Mouse (Mus musculus) spleen, postnatal 4 days (tissue): ENCODE measurements around the gene Rln1.

ENCODE experiments used
- DNase-seq, 2 experiments: peaks; one replicate each; pipeline ENCODE4 v3.0.0; 2022; ENCODE audit warnings: low spot score in 2 of 2

Gene Rln1

DNA sequence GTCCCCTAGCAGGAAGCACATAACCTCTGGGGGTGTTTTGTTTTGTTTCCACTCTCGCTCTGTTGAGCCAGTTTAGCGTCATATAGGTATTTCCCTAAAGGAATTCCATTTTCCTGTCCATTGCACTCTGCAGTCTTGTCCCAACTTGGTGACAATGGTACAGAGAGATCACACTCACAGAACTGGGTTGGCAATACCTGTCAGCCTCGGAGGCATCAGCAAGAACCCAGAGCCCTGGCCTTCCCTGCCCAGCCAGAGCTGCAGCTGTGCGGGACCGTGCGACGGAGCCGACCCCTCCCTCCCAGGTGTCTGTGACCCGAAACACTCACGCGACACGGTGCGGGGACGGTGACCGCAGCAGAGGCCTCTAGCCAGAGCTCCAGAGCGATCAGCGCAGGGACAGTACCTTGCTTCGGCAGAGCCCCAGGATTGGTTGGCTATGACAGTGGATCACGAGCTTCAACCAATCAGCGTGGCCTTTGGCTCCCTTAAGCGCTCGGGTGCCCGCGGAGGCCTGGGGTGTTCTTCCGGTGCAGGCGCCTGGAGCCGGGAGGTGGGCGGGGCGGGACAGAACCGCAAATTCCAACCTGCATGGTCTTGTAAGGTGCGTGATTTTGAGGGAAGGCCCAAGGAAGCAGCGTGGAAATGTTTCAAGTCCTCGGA is 27.1 kb upstream of the Rln1 start:
- DNase-seq: peak; percentile 87 to 92

DNA sequence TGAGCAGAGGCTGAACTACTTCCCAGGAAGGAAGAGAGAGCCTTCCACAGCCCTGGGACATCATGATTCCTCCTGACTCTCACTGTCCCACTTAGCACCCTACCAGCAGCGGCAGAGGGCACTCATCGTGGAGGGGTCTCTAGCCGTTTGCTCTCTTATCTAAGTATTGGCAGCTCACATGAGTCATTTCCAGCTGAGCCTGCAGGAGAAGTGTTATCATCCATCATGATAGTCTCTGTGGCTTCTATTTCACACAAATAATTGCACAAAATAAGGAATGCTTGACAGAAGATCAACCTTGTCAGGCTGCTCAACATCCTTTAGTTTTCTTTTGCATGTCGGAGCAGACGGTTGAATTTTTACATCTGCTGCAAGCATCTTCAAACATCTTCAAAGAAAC is 25.8 kb upstream of the Rln1 start:
- DNase-seq: no peak

DNA sequence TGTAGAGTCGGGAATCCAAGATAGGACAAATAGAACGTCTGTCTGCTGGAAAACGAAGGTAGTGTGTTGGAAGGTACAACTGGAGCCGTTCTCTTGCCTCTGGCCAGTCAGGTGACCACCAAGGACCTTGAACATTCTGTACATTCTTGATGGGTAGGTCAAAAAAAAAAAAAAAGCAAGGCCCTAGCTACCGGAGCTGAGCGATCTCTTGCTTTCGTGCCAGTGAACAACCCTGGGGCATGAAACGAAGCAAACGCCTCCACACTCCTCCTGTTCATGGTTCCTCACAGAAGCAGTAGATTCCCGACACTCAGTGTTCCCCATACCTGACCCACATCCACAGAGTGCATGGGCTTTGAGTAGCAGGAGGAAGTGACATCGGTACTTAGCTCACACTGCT is 21.8 kb upstream of the Rln1 start:
- no peak for DNase-seq

DNA sequence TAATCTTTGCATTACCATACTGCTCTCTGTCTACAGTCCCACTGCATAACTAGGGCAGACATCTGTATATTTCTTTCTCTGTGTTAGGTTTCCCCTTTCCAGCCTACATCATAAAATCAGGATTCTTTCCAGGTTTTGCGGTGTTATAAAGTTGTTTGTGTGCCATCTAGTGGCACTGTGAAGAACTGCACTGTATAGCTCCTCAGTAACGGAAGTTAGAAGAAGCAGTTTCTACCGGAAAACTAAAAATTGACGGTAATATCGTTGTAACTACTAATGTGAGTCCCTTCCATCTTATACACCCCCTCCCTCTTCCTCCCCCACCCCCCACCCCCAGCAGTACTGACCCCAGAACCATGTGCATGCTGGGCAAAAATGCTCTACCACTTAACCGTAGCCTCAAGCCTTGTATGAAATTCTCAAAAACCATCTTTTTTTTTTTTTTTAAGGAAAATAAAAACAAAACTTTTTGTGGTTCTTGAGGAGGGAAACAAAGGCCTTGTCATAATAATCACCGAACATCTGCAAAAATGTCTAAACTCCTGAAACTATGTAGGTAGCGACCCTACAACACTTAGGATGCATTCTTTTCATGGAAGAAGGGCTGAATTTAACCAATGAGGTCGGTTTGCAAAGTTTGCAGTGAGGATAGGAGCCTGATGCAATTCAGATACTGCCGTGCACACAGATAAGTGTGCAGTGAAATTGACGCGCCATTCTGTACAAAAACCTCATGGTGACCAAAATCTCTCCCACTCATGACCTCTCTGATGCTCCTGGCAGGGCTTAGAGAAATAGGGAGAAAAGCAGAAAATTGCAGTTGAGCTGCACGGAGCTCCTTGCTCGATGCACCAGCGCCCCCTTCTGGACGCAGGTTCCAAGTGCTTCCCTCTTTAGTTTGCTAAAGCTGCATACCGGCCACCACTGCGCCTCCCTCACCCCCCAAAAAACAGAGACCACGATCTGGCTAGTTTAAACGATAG is 20.7 kb upstream of the Rln1 start:
- peak; percentile 92 to 98 for DNase-seq

DNA sequence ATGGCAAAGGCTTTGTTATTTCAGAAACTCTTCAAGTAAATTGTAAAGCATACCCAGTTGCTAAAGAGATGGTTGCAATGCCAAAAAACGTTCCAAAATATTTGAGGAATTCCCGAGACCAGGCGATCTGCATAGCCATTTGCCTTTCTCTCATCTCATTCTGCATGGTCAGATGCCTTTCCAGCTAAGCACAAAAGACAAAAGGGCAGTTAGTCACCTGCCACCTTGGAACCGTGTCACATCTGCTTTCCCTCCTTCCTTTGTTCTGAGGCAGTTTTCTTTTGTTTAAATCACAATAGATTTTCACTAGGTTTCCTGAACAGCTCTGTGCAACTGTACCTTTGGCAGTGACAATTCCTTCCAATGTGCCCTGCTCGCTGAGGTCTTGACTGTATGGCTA is 16.5 kb upstream of the Rln1 start:
- no peak for DNase-seq

DNA sequence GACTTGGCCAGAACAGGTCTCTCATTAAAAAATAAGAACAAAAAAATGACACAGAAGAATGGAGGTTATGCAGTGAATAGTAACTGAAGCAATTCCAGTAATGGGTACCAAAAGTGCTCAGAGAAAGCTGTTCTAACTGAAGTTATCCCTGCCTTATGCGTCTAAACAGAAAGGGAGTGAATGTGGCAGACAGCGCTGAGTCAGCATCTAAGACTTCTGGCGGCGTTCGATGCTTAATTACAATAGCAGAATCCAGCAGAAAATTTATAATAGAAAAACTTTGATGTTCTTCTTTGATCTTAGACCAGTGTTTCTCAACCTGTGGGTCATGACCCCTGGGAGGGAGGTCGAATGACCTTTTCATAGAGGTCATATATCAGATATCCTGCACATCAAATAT is 11.2 kb upstream of the Rln1 start:
- DNase-seq: no peak

DNA sequence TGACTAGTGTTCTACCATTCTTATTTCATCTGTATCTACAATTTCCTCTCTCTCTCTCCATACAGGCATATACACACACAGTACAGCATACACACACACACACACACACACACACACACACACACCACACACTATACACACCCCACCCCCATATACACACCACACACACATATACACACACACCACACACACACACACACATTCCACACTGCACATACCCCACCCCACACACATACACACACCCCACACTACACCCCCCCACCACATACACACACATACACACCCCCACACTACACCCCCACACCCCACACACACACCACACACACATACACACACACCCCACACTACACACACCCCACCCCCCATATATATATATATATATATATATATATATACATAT is 10.4 kb upstream of the Rln1 start:
- no peak for DNase-seq

DNA sequence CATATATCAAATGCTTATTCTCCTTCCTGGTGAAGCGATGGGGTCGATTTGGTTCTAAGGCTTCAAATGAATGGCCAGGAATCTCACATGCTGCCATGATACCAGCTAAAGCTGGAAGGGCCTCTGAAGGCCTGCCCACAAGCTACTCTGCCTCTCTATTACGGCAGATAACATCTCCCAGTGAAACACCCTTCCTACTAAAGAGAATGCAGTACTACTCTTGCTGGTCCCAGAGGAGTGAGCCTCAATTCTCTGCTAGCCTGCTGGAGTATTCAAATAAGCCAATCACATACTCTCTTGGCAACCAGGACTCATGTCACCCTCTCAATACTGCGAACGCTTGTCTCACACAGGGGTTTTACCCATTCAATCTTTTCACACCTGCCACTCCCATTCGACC is 7.8 kb upstream of the Rln1 start:
- no peak for DNase-seq

DNA sequence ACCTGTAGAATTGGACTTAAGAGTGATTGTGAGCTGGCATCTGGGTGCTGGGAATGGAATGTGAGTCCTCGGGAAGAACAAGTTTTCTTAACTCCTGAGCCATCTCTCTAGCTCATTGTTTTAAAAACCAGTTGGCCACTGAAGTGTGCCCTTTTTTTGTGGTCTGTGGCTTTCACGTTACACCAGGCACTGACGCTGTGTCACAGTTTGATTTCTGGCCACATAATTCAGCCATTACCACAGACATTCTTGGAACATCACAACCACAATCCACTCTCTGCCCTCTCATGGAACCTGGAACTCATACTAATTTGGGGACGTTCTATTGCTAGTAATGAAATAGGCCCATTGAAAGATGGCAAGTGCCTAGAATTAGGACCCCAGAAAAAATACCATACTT is 6.6 kb upstream of the Rln1 start:
- no peak for DNase-seq

DNA sequence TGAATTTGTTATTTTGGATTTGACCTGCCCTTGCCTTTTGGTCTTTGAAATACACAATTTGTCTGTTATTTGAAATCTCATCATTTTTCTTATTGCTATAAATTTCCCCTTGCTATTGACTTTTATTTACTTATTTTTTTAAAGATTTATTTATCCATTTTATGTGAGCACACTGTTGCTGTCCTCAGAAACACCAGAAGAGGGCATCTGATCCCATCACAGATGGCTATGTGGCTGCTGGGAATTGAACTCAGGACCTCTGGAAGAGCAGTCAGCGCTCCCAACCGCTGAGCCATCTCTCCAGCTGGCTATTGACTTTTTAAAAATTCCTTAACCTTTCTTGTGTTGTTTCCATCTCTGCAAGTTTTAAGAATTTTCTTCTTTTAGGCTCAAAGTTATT is 2.2 kb upstream of the Rln1 start:
- no peak for DNase-seq

DNA sequence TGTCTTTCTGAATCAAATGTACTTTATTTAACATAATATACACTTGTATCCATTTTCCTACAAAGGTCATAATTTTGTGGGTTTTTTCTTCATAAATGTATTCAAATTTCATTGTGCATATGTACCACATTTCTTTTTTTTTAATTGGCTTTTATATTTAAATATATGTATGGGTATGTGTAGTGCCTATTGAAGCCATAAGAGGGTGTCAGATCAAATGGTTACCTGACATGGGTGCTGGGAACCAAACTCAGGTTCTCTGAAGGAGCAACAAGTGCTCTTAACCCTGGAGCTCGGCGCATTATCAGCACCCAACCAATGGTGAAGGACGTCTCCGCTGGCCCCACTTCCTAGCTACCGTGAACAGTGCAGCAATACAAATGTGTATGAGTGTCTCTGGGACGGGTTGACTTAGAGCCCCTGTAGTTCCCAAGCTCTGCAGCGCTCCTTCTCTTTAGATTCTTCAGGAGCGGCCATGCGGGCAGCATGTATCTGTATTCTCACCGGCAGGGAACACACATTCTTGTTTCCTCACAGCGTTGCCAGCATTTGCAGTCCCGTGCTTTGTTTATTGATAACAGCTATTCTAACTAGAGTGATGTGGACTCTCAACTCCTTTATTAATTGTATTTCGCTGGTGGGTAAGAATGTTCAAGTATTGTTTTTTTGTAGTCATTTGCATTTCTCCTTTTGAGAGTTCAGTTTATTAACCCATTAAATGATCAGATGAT is 7.5 kb downstream of the Rln1 start:
- DNase-seq: no peak

DNA sequence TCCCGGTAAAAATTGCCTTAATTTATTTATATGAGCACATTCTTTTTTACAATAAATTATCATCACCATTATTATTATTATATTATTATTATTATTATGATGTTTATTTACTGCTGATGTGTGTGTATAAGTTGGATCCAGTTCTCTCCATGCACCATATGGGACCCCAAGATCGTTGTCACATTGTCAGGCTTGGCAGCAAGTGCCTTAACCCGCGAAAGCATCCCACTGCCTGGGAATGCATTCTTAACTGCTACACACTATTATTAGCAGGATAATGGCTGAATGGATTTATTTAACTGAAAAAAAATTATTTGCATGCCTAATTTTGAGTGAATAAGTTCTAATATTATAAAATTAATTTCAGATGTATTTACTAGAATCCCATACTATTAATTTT is 8.1 kb downstream of the Rln1 start:
- DNase-seq: no peak

DNA sequence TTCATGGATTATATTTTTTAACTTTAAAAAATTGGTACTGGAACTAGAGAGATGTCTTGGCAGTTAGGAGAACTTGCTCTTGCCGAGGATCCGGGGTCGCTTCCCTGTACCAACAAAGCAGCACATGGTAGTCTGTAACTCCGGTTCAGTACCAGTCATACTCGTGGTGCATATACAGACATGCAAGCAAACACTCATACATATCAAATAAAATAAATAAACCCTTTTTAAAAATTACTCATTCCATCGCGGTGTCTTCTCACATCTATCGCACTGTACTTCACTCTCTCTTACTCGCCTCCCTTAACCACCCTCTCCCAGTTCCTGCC is 8.7 kb downstream of the Rln1 start:
- no peak for DNase-seq

DNA sequence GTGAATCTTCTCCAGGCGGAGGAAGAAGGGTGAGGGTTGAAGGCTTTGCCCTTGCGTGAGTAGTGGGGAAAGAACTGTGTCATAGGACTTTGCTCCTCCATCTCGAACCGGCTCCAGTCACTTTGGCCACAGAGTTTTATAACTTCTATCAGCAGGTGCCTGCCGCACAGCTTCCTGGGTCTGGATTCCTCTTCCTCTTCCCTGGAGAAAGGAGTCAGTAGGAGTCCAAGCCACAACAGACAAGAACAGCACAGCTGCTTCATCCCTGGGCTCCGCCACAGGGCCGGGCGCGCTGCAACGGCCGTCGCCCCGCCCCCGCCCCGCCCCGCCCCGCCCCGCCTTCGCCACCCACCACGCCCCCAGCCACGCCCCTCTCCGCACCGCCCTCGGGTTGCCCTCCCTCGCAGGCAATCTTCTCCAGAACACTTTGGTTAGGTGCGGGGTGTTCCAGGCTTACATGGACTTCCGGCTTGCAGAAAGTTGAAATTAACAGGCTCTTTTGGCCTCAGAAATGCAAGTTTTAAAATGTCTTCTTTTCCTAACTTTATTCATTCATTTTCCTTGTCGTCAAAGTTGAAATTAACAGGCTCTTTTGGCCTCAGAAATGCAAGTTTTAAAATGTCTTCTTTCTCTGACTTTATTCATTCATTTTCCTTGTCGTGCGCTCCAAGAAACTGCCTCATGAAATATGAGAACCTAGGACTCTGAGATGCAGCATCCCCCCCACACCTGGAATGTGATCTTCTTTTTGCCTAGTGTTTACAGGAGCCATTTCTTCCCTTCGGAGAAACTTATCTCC is 9.2 kb downstream of the Rln1 start, which contains the start of gene Insl6:
Gene Insl6 (minus strand): TSS at position 304 of the 799 bp plus-strand sequence.
- DNase-seq: peak; percentile 80 to 92

DNA sequence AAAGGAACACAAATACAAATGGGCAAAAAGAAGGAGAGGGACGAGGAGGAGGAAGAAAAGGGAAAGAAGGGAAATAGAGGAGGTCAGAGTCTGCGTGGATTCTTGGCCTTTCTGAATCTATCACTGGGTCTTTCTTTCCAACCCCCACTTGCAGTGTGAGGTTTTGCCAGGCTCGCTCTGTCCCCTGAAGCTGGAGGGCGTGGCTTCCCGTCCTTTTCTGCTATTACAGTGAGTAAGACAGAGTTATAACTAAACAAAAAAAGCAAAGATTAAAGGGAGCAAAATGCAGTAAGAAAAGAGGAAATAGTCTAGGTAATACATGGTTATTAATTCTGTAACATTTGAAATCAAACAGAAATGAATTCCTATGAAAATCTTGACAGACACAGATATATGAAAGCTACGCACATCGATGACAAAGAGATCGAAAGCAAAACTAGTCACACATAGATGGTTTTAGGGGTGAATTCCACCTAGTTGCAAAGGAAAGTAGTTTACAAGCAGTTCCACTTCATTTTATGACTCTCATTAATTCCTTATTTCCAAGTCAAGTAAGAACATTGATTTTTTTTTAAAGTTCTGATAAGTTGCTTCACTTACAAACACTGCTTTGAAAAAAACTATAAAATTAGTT is 10.9 kb downstream of the Rln1 start:
- DNase-seq: no peak

DNA sequence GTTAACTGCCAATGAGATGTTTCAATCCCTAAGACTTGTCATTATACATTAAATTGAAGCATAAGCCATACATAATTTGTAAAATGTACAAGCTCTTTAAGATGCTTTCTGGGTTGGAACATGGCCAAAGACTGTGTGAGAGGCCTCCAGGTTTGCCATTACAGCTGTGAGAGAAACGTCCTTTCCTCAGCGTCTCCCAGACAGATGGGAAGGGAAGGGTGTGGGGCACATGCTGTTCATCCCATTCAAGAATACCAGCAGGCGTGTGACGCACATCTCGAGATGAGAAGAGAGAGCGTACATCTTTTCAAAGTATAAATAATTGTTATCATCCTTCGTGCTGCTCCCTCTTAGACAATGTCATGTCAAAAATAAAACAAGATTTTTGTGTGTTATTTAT is 21.8 kb downstream of the Rln1 start:
- DNase-seq: no peak

DNA sequence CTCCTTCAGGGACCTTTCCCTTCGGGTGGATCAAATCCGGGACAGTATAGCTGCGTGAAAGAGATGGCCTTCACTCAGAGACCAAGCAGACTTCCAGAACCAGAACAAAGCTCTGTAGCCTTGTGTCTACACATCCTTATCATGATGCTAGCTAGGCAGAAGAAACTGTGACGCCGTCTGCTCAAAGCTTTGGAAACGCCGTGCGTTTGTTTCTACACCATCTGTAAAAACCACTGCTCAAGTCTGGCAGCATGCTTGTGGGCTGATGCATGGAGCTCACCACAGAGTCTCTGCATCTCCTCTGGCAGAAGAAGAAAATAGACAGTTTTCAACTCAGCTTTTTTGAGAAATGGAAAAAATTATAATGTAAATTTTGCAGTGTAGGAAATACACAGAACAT is 22.7 kb downstream of the Rln1 start:
- DNase-seq: no peak

DNA sequence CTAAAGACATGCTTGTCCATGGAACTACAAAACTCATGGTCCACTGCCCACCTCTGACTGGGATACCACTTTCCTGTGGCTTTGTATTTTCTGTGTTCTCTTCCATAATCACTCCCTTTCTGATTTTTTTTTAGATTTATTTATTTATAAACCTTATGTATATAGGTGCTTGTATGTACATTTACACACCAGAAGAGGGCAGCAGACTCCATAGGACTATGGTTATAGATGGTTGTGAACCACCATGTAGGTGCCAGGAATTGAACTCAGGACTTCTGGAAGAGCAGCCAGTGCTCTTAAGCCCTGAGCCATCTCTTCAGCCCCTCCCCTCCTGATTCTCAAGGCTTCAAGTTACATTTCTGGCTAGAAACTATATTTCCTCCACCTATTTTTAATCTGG is 25.6 kb downstream of the Rln1 start:
- no peak for DNase-seq

DNA sequence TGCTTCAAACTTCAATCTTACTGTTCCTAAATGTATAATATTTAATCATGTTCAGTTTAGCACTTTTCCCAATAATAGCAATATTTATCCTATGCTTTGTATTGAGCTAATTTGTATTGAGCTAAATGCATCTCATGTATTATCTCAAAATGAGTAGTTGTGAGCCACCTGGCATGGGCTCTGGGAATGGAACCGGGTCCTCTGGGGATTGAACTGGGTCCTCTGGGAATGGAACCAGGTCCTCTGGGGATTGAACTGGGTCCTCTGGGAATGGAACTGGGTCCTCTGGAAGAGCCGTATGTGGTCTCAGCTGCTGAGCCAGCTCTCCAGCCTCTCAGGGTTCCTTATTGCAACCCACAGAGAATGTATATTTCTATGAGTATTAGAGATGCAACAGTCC is 32.4 kb downstream of the Rln1 start:
- DNase-seq: no peak

DNA sequence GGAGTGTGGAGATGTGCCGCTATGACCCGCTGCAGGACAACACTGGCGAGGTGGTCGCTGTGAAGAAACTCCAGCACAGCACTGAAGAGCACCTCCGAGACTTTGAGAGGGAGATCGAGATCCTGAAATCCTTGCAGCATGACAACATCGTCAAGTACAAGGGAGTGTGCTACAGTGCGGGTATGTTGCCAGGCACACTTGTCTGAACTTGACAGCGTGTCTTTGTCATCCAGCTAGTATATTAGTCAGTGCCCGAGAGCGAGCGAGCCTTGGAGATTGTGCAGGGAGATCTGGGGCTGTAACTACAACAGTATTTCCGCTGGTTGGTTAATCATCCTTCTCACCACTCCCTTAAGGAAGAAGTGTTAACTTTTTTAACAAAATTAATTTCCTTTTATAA is 33.6 kb downstream of the Rln1 start:
- no peak for DNase-seq

DNA sequence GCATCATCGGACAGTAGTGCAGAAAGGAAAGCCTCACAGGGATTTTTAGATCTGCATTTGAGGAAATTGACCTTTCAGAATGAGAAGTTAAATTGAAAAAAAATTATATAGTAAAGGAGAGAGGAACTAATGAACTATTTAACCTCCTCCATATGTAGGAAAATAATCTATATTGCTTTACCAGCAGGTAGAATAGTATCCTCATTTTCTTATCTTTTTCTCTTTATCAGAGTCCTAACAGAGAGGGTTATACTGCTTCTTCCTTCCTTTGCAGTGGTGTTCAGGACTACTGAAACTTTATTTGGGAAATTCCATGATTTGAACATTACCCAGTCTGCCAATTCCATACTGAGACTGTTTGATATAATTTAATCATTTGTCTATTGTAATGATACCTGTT is 37.1 kb downstream of the Rln1 start:
- no peak for DNase-seq
